Mouse (Mus musculus): ENCODE measurements around the gene Rgs9.

GRCm38 (mm10) chr11:109343991-109344599, 46.2 kb upstream of the Rgs9 start:
- TF ChIP-seq POLR2A (IDR thresholded peaks at IDR 0.05; ENCODE audit: borderline replicate concordance, insufficient read depth, low read length), result no peak
- TF ChIP-seq CTCF (IDR thresholded peaks at IDR 0.05; ENCODE audit: borderline replicate concordance, insufficient read depth, low read depth, low read length), result peak; percentile 70

Data from cerebellum, adult 2 months (tissue).